Mouse (Mus musculus): ENCODE results near the gene Gfra4.
"Not testable (repeated sequence)": the region's sequence is repeated elsewhere in the genome, so short reads cannot be mapped to it uniquely, and the experiment has no call there.

Gfra4 gene

DNA sequence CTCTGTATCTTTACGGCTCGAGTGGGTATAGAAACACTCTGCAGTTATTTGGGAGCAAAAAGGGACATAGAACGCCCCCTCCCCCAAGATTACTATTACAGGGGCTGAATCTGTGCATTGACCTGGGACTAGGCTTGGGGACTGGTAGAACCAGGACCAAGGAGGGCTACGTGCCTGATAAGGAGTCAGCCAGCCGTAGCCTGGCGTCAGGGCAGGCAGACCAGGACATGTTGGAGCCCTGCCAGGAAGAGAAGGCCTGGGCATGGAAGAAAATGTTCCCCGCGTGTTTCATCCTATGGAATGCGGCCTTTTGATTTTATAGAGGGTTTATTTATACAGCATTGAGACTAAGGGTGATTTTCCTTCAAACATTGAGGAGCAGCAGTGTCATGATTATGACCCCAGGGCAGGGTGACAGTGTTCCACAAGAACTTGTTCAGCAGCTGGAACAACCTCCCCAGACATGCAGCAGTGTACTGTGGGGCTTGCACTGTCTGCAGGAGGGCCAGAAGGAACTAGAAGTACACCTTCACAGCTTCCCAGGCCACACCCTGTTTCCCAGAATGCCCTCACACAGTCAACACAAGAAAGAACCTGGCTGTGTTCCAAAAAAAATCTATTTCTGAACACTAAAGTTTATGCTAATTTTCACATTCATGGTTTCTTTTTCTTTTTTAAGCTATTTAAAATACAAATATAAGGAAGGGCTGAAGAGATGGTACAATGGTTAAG is 2.3 kb upstream of the Gfra4 start:
- DNase-seq: no peak

DNA sequence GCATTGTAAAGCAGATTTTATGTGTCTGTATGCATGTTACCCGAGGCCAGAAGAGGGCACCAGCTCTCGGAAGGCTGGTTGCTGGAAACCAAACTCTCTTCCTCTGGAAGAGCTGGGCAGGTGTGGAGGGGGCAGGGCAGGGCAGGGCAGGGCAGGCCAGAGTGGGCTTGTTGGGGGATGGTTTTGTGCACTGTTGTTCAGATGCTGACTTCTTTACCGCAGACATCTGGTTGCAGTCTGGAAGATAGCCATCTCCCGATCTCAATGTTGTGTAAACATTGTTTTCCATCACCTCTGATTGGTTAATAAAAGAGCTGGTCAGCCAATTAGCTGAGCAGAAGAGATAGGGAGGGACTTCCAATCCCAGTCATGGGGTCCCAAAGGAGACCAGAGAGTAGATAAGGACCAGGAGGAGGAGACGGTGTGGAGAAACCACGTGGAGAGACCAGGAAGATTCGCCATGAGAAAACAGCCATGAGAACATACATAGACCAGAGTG is 1.5 kb upstream of the Gfra4 start:
- DNase-seq: no peak

DNA sequence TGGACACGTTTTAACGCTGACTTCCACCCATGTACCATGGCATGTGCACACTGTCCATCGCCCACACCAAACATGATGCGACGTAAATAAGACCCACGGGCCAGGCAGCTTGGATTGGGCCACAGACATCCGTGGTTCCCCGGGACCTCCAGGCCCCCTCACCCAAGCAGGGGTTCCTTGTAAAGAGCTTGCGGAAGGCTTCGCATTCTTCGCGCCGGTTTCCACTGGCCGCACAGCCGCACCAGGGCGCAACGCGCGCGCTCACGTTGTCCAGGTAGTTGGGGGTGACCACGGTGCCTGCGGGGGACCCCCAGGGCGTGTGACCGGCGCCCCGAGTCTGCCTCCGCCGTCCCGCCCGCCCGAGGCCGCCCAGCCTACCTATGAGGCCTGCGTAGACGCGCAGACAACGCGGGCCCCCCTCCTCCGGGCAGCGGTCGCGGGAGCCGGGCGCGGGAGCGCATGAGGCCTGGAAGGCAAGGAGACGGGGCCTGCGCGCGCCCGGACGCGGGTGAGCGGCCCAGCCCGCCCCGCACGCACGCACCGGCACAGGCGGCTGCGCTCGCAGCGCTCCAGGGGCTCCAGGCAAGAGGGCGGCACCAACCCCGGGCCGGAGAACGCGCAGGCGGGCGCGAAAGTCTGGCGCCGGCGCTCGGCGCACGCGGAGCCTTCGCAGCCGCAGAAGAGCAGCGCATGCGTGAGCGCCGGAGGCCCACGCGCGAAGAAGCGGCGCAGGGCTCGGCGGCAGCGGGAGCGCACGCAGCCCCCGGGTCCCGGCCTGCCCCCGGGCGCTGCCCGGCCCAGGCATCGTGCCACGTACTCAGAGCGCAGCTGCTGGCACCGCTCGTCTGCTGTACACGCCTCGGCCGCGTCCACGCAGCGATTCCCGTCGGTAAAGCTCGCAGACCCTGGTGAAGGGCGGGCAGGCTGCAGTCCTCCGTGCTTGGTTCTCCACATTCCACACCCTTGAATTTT is 1.7 kb downstream of the Gfra4 start:
- no peak for DNase-seq

DNA sequence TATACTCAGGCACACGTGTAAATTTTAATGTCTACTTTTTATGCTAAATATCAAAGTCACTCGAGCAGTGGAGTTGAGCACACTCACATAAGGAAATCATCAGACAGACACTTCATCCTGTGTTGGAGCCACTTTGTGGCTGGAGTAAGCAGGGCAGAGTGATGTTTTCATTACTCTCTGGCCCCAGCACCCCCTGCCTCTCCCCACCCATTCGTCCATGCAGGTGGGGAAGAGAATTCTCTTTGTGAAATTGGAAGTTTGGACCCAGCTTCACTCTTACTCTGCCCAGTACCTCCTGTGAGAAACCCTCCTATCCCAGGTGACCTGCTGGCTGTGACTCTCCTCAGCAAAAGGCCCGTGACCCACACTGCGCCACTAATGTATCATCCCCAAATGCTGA is 4.2 kb downstream of the Gfra4 start:
- no peak for DNase-seq

DNA sequence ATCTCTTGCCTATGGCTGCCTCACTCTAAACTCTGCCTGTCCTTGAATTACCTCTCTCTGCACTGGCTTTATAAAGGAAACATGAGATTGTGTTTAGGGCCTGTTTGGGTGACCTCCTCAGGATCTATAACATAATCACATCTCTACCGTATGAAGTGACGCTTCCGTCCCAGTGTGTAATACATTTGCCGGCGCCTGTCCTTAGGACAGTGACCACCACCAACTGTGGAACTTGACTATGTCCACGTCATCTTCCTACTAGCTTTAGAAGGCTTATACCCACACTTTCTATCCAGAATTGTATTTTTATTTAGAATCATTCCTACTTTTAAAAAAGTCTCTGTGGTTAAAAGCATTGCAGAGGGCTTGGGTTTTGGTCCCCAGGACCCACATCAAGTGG is 4.7 kb downstream of the Gfra4 start:
- no peak for DNase-seq

DNA sequence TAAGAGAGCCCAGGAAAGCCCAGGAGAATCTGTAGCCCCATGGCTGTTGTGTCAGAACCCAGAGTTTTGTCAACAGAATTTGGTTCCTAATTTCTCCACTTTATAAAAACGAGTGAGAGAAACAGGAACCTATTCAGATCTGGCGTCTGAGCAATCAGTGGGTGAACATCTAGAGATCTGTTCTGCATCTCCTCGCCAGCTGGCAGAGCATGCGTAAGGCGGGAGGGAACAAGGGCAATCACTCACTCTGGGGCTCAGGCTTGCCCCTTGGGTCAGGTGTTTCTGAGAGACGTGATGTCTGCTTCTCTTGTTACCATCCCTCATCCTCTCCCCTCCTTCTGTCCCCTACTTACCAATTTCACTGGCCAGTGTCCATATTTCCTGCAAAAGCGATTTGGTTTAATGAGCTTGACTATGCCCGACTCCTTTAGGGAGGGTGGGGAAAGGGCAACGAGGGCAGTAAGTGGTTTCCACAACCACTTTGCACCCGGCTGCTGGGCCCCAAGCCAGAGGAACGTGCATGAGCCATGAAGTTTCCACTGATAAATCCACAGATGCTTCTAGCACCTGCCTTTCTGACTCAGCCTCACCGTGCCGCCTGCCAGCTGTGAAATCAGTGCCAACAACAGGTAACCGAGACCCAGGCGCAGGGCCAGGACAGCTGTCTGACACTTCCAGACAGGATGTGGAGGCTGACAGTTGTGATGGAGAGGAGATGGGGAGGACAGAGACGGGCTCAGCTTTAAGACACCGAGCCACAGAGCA is 5.5 kb downstream of the Gfra4 start:
- peak; percentile 51 for DNase-seq

DNA sequence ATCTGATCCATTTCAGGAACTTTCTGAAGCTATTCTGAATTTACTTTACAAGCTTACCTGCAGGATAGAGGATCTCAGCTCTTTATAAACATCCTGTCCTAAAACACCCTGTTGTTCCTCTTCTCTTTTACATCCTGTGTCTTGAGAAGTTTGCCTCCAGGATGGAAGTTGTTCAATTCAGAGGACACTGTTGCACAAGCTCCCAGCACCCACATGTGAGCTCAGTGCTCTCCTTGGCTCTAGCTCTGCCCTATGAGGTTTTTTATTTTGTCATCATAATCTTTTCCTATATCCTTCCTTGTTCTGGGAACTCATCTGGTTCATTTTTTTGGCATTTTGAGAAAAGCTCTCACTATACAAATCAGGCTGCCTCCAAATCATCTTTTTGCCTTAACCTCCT is 6.1 kb downstream of the Gfra4 start:
- no peak for DNase-seq

DNA sequence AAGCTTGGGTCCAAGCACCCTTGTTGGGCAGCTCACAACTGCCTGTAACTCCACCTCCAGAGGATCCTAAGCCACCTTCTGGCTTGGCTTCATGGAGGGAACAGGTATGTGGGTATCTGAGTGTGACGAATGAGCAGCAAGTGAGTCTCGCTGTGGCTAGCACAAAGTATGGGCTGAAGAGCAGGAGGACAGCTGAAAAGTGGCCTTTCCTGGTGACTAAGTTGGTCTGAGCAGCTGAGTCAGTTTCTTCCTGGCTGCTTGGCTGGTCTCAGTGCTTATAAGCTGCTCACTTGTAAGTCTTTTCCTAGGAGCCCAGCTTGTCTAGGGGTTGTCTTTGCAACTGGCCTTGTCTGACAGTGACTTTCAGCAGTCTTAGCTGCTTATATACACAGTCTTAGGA is 6.5 kb downstream of the Gfra4 start:
- DNase-seq: no peak

DNA sequence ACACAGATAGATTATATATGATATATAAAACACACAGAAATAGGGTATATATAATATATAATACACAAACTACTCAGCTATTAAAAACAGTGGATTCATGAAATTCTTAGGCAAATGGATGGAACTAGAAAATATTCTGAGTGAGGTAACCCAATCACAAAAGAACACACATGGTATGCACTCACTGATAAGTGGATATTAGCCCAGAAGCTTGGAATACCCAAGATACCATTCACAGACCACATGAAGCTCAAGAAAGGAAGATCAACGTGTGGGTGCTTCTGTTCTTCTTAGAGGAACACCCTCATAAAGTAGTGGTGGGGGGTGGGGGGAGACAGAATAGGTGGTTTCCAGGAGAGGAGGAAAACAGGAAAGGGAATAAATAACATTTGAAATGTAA is 11.5 kb downstream of the Gfra4 start:
- DNase-seq: not testable (repeated sequence)

DNA sequence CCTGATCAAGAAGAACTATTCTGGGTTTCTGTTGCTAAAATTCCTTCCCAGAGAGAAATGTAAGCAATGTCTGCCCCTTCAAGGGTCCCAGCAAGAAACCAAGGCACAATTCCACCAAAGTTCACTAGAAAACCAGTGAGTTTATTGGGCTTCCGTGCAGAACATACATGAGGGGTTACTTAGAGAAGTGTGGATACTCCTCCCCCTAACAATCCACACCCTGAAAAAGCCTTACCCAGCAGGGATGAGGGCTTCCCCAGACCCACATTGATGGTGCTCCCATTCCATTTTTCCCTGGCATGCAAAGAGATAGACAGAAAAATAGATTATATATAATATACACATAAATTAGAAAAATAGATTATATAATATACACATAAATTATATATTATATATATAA is 11.9 kb downstream of the Gfra4 start:
- no peak for DNase-seq

DNA sequence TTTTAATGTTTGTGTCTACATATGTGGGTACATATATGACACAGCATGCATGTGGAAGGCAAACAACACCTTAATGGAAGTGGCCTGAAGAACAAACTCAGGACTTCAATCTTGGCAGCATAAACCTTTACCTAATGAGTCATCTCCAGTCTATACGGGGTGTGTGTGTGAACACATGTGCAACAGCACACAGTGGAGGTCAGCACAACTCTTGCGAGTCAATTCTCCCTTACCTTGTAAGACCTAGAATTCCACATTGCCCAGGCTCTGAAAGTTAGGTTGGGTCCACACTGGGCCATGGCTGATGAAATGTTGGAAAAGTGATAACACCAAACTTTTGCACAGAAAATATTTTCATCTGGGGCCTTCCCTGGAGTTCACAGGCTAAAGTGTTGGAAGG is 12.3 kb downstream of the Gfra4 start:
- DNase-seq: no peak

DNA sequence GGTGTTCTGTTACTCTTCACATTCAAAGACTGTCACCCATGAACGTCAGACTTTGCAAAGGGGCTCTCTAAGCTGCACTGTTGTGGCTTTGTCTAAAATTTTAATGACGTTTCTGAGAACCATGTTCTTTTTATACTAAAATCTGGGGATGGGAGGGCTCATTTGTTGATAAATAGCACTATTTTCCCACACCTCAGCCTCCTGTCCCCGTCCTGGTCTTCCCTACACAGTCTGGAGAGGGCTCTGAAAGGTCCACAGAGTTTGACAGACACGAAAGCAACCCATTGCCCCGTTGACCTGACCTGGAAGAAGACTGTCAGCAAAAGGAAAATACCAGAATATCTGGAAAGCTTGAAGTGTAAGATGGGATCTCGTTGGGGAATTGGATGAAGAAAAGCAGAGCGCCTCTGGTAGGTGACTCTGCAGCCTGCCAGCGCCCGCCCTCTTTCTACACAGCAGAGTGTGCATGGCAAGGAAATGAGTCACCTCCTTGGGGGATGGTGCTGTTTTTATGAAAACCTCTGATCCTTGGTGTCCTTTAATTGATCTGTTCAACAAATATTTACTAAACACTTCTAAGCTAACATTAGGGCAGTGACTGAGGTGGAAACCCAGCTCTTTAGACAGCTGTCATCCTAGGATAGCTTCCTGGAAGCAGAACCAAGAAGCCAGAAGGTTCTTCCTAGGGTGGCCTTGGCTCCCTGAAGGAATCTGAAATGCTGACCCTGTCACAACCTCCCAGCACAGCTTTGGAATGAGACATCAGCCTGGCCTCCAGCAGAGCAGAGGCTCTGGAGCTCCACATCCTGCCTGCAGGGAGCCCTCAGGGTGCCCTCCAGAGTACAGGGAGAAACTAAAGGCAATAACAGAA is 13.6 kb downstream of the Gfra4 start:
- DNase-seq: no peak

DNA sequence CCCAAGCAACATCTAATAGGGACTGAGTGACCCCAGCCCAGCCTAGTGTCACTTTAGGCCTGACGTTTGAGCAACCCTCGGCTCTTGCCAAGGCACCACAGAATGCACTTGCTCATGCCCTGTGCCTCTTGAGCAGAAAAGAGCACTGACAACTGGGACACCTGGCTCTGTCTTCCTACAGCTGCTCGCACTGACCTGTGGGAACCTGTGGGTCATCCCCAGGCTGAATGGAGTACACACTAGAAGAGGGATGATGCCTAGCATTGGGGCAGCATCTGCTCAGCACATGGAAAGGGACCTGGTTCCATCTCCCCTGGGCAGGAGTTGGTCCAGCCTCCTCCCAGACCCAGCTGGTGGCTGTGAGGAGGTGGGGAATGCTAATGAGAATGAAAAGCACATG is 15.9 kb downstream of the Gfra4 start:
- no peak for DNase-seq

DNA sequence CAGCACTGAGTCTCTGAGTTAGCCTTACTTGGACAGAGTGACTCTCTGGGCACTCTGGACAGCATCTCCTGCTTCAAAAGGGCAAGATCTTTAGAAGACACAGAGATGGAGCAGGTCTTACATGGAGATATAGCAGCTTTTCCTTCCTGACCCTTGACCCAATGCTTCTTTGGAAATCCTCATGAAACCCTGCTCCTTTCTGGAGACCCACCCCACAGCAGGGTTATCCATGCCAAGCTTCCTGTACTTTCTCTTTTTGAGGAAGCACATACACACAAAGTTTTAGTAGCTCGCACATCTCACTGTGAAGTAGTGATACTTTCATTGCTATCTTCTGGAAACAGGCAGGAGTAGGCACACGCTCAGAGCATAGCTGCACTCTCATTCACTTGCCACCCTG is 17.7 kb downstream of the Gfra4 start:
- DNase-seq: no peak

DNA sequence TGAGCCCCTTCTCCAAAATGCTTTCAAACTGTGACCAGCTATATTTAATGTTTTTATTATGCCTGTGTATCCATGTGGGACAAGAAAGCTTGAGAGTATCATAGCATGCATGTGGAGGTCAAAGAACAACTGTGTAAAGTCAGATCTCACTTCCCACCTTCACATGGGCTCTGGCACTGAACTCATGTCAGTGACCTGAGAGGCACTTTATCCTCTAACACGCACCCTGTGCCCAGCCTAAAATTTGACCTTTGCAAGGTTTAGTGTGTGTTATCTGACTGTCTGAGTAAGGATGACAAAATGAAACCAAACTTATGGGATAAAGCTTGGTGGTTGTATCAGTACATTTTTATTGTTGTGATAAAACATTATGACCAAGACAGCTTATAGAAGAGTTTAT is 32.3 kb downstream of the Gfra4 start:
- no peak for DNase-seq

DNA sequence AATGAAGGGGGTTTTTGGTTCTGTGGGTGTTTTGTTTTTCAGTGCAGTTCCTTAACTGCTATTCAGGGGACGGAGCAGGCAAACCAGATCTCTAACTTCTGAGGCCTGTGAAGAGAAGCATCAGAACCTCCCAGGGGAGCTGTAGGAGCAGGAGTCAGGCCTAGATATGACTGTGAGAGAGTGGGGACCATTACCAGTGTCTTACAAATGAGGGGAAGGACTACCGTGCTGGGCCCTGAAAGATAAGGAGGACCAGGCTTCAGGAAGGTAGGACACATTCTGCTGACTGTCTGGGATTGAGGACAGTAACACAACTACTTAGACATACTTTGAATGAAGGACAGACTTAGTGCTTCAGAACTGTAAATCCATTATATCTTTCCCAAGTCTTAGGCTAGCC is 33.8 kb downstream of the Gfra4 start:
- no peak for DNase-seq

DNA sequence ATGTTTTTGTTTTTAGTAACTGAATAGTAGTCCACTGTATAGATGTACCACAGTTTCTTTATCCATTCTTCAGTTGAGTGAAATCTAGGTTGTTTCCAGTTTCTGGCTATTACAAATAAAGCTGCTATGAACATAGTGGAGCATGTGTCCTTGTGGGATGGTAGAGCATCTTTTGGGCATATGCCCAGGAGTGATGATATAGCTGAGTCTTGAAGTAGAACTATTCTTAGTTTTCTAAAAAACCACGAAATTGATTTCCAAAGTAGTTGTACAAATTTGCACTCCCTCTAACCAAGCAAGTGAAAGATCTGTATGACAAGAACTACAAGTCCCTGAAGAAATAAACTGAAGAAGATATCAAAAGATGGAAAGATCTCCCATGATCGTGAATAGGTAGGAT is 50.1 kb downstream of the Gfra4 start:
- DNase-seq: no peak

Measured in lung, postnatal 14 days (tissue).